Comparison of ENCODE assay signal across 22 mouse cellular contexts in genomic region chr4:32421570-32421969, GRCm38 (mm10).
"Had no signal": no experiment of that assay in that cellular context is flagged by ENCODE, and none has a peak within 500 bp of the region (broad histone marks: within the 10 kb centered on the region; RNA-seq: fewer than 3 reads in every experiment).

No protein-coding gene starts in this region.

- H3K27me3 ChIP-seq: lung, embryonic 15.5 days; midbrain, embryonic 13.5 days; midbrain, embryonic 15.5 days; neural tube, embryonic 12.5 days; stomach, embryonic 15.5 days had no signal

- H3K9me3 ChIP-seq: lung, embryonic 15.5 days; megakaryocyte, embryonic 14.5 days; midbrain, embryonic 13.5 days; midbrain, embryonic 15.5 days; neural tube, embryonic 12.5 days; stomach, embryonic 15.5 days had no signal

- H3K36me3 ChIP-seq: lung, embryonic 15.5 days; midbrain, embryonic 13.5 days; midbrain, embryonic 15.5 days; neural tube, embryonic 12.5 days; stomach, embryonic 15.5 days had no signal

- H3K4me2 ChIP-seq: lung, embryonic 15.5 days; midbrain, embryonic 11.5 days; midbrain, embryonic 13.5 days; midbrain, embryonic 15.5 days; neural tube, embryonic 12.5 days; stomach, embryonic 15.5 days had no signal

- H3K4me3 ChIP-seq: lung, embryonic 15.5 days; megakaryocyte, embryonic 14.5 days; midbrain, embryonic 13.5 days; midbrain, embryonic 15.5 days; neural tube, embryonic 12.5 days; stomach, embryonic 15.5 days had no signal

- ATAC-seq: liver, postnatal 0 days; lung, postnatal 0 days; midbrain, embryonic 13.5 days; midbrain, embryonic 15.5 days had no signal

- DNase-seq: liver, postnatal 0 days; lung, adult 2 months; lung, postnatal 14 days; lung, postnatal 36 days; retina, postnatal 1 day; right cerebral cortex, adult 18-20 months; right cerebral cortex, postnatal 25 days; right cerebral cortex, postnatal 4 days; spleen, adult 18-20 months; thymus, adult 2 months; thymus, postnatal 25 days; thymus, postnatal 4 days had no signal

- H3K27ac ChIP-seq: lung, embryonic 15.5 days; macrophage; midbrain, embryonic 13.5 days; midbrain, embryonic 15.5 days; neural tube, embryonic 12.5 days; stomach, embryonic 15.5 days; stomach, postnatal 0 days had no signal

- H3K9ac ChIP-seq: liver, postnatal 0 days; lung, embryonic 15.5 days; midbrain, embryonic 13.5 days; midbrain, embryonic 15.5 days; neural tube, embryonic 12.5 days; stomach, embryonic 15.5 days had no signal

- H3K4me1 ChIP-seq: megakaryocyte, embryonic 14.5 days; stomach, embryonic 15.5 days had no signal
